Mouse (Mus musculus) kidney, adult 2 months (tissue): ENCODE data around the gene Slco2a1. TPM values are rescaled to one million over a fixed set of nuclear protein-coding genes. Genes with fewer than 3 reads are reported as not detected.

Source experiments
- DNase-seq: peaks from one replicate; pipeline ENCODE4 v3.0.0; 2021
- H3K27ac ChIP-seq: fragments of 200-500 bp; 2 replicates; pipeline ENCODE4 v1.5.1; 2012; ENCODE audit warnings: low read depth, low read length, control low read depth, inconsistent platforms; ENCODE audit not compliant: insufficient read depth
- H3K27me3 ChIP-seq: fragments of 200-500 bp; replicated peaks from 2 replicates; pipeline ENCODE4 v1.6.1; 2012; ENCODE audit warnings: mild to moderate bottlenecking, moderate library complexity, low read length, inconsistent platforms; ENCODE audit not compliant: control insufficient read depth, insufficient read depth
- H3K36me3 ChIP-seq: fragments of 200-500 bp; 2 replicates; pipeline ENCODE4 v1.6.1; 2012; ENCODE audit warnings: mild to moderate bottlenecking, moderate library complexity, low read length, inconsistent platforms; ENCODE audit not compliant: control insufficient read depth, insufficient read depth
- H3K4me1 ChIP-seq: fragments of 200-500 bp; 2 replicates; pipeline ENCODE4 v1.6.1; 2011; ENCODE audit warnings: low read length; ENCODE audit not compliant: control insufficient read depth, insufficient read depth
- H3K4me3 ChIP-seq: fragments of 200-500 bp; 2 replicates; pipeline ENCODE4 v1.5.1; 2011; ENCODE audit warnings: mild to moderate bottlenecking, low read depth, low read length, control low read depth; ENCODE audit not compliant: insufficient read depth
- CTCF ChIP-seq: fragments of 200-500 bp; conservative IDR thresholded peaks from 2 replicates; pipeline ENCODE4 v1.5.1; 2011; ENCODE audit warnings: low read depth, mild to moderate bottlenecking, control low read depth, low read length, moderate library complexity, mixed read lengths; ENCODE audit not compliant: insufficient read depth, insufficient read length
- POLR2A ChIP-seq: fragments of 200-500 bp; IDR thresholded peaks from one replicate; pipeline ENCODE4 v1.6.1; 2011; ENCODE audit warnings: low read depth, low read length, control low read depth
- WGBS: fragments of 180-500 bp; shearing (Covaris S2); methylation state at CpG from one replicate; pipeline ENCODE4 v1.1.7; 2018; 5-methylcytosine and 5-hydroxymethylcytosine counted together
- polyA plus RNA-seq: library from polyadenylated mRNA; depleted of rRNA; stranded (reverse); fragments of >200 nt; gene quantifications from 2 replicates; pipeline ENCODE4 v1.2.3, GENCODE M21; 2012

The Slco2a1 gene
- polyA plus RNA-seq, 1 experiment = 23.6 TPM

- no peaks in the 10 kb centered on the region for H3K27me3 ChIP-seq
- no peak overlapping the region for H3K4me3 ChIP-seq
- no peak overlapping the region for H3K27ac ChIP-seq
- H3K36me3 ChIP-seq = no peaks in the 10 kb centered on the region
- TF ChIP-seq CTCF (no peak), POLR2A (no peak)
- 68% methylated on average over 11 of the region's 11 CpGs for WGBS
- DNase-seq = no peak
- H3K4me1 ChIP-seq = no peaks in the 10 kb centered on the region
These were observed 66.5 kb downstream of the Slco2a1 start for GRCm38 (mm10) chr9:103055061-103055460.

DNA sequence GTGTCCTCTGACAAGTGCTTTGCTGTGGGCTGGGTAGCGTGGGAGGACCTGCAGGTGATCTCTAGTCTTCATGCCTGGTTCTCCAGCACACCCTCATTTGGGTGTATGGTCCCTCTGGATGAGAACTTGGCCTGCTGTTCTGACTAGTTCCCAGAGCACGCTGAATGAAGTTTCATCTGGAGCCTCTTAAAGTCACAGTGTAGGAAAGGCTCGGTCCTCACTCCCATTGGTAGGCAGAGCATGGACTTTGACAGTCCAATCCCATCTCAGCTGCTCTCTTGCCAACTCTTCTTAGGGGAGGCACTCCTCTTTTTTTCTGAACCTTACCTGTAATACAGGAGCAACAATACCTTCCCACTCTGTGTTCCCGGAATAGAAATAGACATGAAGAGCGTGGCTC lies 67.7 kb downstream of the Slco2a1 start:
- Histone ChIP-seq H3K36me3 (no peaks in the 10 kb centered on the region), H3K27ac (no peak overlapping the region), H3K4me1 (no peaks in the 10 kb centered on the region), H3K4me3 (no peak overlapping the region), H3K27me3 (no peaks in the 10 kb centered on the region)
- WGBS = 78% methylated on average over 5 of the region's 5 CpGs
- TF ChIP-seq CTCF (no peak), POLR2A (no peak)
- peak; percentile 28 for DNase-seq

GRCm38 (mm10) chr9:103060551-103060950 lies 72.0 kb downstream of the Slco2a1 start:
- H3K36me3 ChIP-seq = no peaks in the 10 kb centered on the region
- 65% methylated on average over 2 of the region's 2 CpGs for WGBS
- no peak overlapping the region for H3K27ac ChIP-seq
- no peak for DNase-seq
- no peak overlapping the region for H3K4me3 ChIP-seq
- no peaks in the 10 kb centered on the region for H3K4me1 ChIP-seq
- no peak for TF ChIP-seq POLR2A
- TF ChIP-seq CTCF = no peak
- H3K27me3 ChIP-seq = no peaks in the 10 kb centered on the region

DNA sequence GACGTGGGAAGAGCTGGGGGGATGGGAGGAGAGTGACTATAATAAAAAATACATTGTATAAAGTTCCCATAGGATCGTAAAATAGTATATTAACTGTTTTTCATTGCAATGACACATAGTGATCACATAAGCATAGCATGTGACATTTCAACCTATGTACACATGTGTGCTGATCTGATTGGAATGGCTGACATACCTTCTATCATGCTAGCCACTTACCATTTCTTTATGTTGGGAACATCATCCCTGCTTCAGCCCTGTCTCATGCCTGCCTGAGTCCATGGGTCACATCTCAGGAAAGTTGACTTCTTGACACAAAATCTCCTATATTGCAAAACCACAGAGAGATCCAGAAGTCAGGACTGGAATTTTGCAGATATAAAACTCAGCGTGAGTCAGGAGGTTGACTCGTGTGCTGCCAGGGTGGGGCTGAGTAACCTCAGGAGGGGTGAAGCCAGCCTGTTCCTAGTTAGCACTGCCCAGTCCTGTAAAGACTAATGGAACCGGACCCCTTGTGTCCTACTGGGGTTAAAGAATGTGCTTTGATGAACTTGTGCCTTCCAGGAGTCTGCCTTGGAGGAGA lies 73.0 kb downstream of the Slco2a1 start:
- Histone ChIP-seq H3K4me1 (no peaks in the 10 kb centered on the region), H3K27me3 (no peaks in the 10 kb centered on the region), H3K4me3 (no peak overlapping the region), H3K27ac (no peak overlapping the region), H3K36me3 (no peaks in the 10 kb centered on the region)
- WGBS = 73% methylated on average over 5 of the region's 5 CpGs
- TF ChIP-seq CTCF (no peak), POLR2A (no peak)
- DNase-seq = no peak

DNA sequence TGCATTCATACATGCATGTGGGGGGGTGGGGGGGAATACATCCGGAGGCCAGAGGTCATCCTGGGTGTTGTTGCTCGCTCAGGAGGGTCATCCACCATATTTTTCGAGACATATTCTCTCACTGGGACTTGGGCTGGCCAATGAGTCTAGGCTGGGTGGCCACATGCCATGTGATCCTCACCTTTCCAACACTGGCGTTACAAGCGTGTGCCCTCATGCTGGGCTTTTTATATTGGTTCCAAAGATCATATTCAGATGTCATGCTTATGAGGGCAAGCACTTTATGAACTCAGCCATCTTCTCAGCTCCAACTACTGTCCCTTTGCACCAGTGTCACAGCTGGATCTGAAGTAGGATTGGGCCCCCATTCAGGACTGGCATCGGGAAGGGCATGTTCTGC lies 75.1 kb downstream of the Slco2a1 start:
- TF ChIP-seq POLR2A = no peak
- TF ChIP-seq CTCF = no peak
- no peak for DNase-seq
- 87% methylated on average over 6 of the region's 6 CpGs for WGBS

GRCm38 (mm10) chr9:103066845-103067244 lies 78.3 kb downstream of the Slco2a1 start:
- Histone ChIP-seq H3K27me3 (no peaks in the 10 kb centered on the region), H3K4me3 (no peak overlapping the region), H3K36me3 (no peaks in the 10 kb centered on the region), H3K27ac (no peak overlapping the region), H3K4me1 (no peaks in the 10 kb centered on the region; the same call in 1 of the 2 replicates)
- 95% methylated on average over 8 of the region's 8 CpGs for WGBS
- no peak for DNase-seq
- no peak for TF ChIP-seq CTCF
- no peak for TF ChIP-seq POLR2A

More for the DNA sequence above, 75.1 kb downstream of the Slco2a1 start:
- Histone ChIP-seq H3K4me3 (no peak overlapping the region), H3K27ac (no peak overlapping the region), H3K36me3 (no peaks in the 10 kb centered on the region), H3K27me3 (no peaks in the 10 kb centered on the region), H3K4me1 (no peaks in the 10 kb centered on the region)

DNA sequence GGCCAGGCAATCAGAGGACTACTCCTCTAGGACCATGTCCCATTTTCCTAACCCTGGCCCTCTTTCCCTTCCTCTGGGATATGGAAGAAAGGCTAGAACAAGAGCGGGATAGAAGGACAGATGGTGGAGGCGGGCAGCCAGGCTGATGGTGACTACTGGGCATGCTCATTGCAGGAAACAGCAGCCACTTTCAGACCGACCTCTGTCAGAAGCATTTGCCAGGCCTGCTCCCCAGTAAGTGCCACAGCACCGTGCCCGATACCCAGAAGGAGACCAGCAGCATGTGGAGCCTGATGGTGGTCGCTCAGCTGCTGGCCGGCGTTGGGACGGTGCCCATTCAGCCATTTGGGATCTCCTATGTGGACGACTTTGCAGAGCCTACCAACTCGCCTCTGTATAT lies 79.1 kb downstream of the Slco2a1 start:
- no peak for DNase-seq
- Histone ChIP-seq H3K36me3 (no peaks in the 10 kb centered on the region), H3K27me3 (no peaks in the 10 kb centered on the region), H3K4me3 (no peak overlapping the region), H3K4me1 (no peaks in the 10 kb centered on the region; the same call in 1 of the 2 replicates), H3K27ac (no peak overlapping the region)
- 96% methylated on average over 11 of the region's 11 CpGs for WGBS
- no peak for TF ChIP-seq POLR2A
- no peak for TF ChIP-seq CTCF
